Mouse (Mus musculus) kidney, adult 18-20 months (tissue): ENCODE measurements around the gene Cisd3.

Source experiments
- DNase-seq: peaks from one replicate; pipeline ENCODE4 v3.0.0; 2021

The Cisd3 gene

DNA sequence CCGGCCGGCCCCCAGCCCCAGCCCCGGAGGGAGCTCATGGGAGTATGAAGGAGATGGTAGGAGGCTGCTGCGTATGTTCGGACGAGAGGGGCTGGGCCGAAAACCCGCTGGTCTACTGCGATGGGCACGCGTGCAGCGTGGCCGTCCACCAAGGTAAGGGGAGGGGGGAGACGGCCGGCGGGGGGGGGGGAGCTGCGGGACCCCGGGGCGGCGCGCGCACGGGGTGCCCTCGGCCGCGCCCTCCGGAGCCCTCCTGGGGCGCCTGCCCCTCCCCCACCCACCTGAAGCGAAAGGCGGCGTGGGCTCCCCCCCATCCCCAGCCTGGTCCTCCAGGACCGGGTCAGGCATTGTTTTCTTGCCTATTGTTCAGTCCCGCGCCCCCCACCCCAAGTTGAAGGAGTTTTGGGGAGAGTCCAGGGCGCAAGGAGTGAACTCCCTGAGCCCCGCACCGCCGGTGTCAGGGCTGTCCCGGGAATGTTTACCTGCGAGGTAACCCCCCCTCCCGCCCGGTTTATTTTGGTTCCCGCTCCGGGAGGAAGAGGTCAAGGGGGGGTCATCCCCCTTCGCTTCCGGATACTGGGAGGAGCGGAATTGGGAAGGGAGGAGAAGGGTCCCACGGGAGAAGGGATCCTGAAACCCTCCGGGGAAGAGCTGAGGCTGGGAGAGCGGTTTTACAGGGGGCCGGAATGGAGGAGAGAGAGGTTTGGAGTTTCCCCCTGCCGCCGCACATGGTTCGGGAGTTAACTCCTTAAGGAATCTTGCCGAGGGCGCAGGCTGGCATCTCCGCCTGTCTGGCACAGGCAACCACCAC lies 21.9 kb upstream of the Cisd3 start:
- DNase-seq: peak; percentile 70

DNA sequence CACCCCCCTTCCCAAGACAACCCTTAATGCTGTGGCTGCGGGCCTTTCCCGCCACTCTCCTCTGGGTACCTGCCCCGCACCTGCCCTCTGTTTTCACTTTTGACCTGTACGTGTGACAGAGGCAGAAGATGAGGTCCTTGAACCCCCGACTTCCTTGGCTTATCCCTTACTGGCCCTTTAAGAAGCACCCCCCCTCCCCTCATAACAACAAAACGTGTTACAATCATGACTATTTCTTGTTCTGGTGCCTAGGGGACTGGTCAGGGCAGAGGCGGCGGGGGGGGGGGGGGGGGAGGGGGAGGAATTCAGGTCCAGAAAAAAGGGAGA lies 21.3 kb upstream of the Cisd3 start:
- no peak for DNase-seq

DNA sequence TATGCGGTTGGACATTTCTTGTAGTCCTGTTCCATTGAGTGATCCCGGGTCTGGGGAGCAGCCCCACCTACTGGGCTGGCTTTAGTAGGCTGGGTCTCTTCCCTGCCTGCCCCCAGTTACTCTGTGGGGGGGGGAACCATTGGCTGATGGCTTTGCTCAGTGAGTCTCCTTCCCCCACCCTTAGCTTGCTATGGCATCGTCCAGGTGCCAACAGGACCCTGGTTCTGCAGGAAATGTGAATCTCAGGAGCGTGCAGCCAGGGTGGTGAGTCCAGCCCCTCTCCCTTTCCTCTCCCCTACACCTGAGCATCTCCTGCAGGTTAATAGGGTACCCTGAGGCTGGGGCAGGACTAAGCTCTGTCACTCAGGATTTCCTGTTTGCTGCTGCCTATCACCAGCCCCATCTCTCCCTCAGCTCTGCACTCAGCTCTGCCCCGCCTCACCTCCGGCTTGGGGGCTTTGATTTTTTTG lies 20.8 kb upstream of the Cisd3 start:
- DNase-seq: peak; percentile 34

DNA sequence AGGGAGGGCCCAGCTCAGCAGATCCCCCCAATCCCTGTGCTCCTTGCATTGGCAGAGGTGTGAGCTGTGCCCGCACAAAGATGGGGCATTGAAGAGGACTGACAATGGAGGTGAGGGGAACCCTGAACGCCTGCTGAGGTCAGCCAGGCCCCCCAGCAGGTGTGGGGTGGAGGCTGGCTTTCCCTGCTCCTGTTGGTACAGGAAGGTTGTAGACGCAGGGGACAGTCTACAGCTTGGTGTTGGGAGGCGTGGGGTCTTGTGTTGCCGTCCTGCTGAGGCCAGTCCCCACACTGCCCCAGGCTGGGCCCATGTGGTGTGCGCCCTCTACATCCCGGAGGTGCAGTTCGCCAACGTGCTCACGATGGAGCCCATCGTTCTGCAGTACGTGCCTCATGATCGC lies 20.2 kb upstream of the Cisd3 start:
- no peak for DNase-seq

DNA sequence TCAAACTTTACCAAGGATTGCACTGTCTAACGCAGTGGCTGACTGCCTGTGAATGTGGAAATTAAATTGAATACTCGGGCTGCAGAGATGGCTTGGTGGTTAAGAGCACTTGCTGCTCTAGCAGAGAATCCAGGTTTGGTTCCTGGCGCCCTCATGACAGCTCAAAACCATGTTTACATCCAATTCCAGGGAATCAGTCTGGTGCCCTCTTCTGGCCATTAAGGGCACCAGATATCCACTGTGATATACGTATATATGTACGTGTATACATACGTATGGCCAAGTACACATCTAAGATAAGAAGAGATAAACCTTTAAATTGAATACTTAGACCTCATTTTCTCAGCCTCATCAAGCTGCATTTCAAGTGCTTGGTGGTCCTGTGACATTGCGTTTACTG lies 19.4 kb upstream of the Cisd3 start:
- DNase-seq: no peak

DNA sequence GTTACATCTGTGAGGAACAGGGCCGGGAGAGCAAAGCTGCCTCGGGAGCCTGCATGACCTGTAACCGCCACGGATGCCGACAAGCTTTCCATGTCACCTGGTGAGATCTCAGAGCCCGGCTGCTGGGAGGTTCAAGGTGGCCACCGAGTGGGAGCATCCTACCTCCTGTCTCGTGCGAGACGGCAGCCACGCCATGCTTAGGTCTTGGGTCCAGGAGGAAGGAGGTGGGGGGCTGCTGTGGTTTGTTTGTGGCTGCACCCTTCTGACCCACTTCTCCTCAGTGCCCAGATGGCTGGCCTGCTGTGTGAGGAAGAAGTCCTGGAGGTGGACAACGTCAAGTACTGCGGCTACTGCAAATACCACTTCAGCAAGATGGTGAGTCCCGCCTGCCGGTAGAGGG lies 18.8 kb upstream of the Cisd3 start:
- DNase-seq: no peak

GRCm38 (mm10) chr11:97668160-97668559 lies 17.5 kb upstream of the Cisd3 start:
- DNase-seq: no peak

- no peak for DNase-seq
Observed at GRCm38 (mm10) chr11:97669268-97669667, 16.4 kb upstream of the Cisd3 start.

DNA sequence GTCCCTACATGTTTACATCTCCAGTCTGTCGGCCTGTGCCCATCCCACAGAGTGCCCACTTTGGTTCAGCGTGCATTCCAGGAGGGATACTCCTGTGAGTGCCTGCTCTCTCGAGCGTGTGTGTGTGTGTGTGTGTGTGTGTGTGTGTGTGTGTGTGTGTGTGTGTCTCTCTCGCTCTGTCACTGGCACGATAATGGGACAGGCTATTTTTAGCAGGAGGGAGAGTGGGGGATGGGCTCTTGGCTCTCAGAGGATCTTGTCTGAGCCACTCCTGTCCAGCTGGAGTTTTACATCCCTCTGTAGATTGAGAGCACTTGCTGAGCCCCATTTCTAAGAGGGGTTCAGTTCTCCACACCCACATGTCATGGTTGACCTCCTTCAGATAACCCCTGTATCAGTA lies 15.8 kb upstream of the Cisd3 start:
- peak; percentile 37 for DNase-seq

DNA sequence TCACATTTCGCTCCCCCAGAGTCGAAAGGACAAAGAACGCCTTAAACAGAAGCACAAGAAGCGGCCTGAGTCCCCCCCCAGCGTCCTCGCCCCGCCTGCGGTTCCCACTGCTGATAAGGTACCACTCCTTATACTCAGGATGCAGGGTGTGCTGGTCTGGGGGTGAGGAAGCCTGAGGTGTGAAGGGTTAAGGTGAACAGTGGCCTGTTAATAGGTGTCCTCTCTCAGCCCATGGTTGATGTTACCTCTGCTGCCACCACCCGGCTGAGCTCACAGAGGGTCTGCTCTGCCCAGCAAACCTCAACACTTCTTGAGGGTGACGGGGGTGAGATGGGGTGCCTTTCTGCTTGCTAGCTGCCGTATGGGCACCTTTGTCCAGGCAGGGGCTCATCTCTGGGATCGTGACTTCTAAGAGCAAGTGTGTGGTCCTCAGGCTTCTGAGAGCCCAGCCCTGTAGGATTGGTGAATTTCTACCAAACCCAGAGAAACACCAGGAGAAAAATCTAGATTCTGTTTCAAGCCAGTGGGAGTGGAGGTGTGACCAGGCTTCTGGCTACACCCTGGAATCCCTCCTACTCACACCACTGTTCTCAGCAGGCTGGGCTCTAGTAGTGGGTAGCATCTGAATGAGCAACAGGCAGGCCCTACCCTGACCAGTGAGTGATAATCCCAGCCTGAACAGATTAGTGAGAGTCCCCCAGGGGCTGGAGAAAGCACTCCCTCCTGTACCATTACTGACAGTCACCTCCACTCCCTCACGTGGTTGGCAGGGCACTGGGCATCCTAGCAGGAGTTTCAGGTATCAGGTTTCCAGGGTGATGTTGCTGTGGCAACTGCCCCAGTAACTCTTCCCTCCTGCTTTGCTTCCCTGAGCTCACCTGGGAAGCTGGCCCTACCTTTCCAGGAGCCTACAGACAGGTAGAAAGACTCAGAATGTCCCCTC lies 15.1 kb upstream of the Cisd3 start:
- no peak for DNase-seq

- no peak for DNase-seq
Observed at GRCm38 (mm10) chr11:97671177-97671527, 14.5 kb upstream of the Cisd3 start.

GRCm38 (mm10) chr11:97673148-97673547 lies 12.5 kb upstream of the Cisd3 start:
- DNase-seq: no peak

- no peak for DNase-seq
Observed at GRCm38 (mm10) chr11:97676050-97676754, 9.4 kb upstream of the Cisd3 start.

DNA sequence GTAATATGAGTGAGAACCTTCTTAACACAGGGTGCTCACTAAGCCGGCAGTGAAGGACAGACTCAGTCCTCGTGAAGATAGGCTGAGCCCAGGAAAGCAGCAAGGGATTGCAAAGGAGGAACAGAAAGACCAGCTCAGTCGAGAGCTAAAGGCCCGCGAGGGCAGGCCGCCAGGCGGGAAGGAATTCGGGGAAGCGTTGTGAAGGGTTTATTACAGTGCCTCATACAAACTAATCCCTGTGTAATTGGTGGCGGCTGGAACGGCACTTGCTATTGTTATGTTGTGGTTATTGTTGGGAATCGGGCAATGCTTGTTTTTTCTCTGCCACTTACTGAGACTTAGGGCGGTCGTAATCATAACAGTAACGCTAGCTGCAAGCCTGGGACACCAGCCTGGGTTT lies 8.2 kb upstream of the Cisd3 start:
- no peak for DNase-seq

GRCm38 (mm10) chr11:97677842-97678241 lies 7.8 kb upstream of the Cisd3 start:
- no peak for DNase-seq

GRCm38 (mm10) chr11:97678301-97678700 lies 7.3 kb upstream of the Cisd3 start:
- no peak for DNase-seq

DNA sequence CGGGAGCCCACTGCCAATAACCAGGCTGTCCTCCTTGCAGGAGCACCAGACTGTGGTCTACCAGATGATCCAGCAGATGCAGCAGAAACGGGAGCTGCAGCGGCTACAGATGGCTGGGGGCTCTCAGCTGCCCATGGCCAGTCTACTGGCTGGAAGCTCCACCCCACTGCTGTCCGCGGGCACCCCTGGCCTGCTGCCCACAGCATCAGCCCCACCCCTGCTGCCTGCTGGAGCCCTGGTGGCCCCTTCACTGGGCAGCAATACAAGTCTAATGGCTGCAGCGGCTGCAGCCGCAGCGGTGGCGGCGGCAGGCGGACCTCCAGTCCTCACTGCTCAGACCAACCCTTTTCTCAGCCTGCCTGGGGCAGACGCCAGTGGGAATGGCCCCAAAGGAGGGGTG lies 5.2 kb upstream of the Cisd3 start:
- no peak for DNase-seq

DNA sequence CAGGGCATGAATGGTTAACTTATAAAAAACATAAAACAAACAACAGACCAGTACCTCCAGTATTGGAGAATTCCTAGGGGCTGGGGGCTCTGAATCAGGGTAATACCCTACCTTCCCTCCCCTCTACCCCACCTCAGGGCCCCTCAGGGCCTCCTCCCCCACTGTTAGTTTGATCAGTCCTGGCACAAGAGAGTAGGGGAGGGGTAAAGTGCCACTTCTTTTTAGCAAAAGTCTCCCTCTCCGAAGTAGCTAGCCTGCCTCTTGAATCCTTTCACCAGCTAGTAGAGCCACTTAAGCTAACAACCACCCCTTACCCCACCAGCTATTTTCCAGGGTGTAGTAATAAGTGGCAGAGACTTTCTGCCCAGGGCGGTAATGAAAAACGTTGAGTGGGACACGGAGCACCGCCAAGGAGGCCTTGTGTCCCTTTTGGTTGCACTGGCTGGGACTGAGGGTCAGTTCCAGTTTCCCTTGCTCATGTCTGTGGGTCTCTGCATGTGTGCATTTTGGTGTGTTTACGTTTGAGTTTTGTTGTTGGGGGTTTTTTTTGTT lies 3.0 kb upstream of the Cisd3 start:
- DNase-seq: no peak

- no peak for DNase-seq
Observed at GRCm38 (mm10) chr11:97684063-97684680, 1.5 kb upstream of the Cisd3 start.

DNA sequence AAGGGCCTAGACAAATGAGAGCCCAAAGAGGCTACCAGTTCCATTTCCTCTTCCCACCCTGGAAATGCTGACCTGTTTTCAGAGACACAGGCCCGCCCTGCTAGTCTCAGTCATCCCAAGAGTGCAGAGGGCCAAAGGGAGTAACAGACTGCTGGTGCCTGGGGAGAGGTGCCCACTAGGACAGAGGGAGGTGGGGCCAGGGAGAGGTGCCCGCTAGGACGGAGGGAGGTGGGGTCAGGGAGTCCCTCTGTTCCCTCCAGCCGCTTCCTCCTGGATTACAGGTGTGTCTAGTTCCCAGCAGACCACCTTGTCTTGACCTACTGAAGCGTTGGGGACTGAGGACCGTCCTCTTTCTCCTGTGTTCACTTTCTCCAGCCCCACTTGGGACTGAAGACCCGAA lies 860 bp upstream of the Cisd3 start:
- DNase-seq: no peak

DNA sequence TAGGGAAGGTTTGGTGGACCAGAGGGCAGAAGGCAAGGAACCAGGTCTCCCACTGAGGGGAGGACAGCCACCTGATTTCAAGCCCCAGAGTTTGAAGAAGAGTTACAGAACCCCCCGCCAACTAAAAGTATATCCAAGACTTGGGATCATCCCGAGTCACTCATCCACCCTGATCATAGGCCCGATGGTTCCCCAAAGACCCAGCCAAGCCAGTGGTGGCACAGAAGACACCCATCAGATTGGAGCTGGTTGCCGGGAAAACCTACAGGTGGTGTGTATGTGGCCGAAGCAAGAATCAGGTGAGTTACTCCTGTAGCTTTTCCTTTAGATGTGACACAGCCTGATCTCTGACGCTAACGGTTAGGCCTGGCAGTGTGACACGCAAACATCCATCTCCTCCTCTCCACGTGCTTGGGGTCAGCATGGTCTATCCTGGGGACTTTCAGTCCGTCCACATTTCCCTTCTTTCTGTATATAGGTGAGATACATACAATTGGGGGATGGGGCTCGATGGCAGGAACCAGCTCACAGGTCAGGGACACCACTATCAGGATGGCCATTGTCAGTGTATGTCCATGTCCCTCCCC lies 789 bp downstream of the Cisd3 start:
- peak; percentile 35 for DNase-seq

DNA sequence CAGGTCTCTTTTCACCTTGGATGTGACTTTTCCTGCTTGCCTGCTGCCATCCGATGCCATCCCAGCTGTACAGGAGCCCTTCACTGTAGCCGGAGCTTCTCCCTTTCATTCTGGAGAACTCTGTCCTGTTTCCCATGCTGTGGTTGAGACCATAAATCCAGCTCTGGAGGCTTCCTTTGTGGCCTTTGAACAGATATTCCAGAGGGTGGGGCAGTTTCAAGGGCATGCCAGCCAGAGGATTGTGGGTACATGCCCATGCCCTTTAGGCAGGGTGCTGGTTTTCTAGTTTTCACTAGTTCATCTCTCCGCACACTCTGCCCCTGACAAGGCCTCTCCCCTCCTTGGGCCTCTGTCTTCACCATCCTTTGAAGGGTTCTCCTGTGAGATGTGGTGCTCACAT lies 1.4 kb downstream of the Cisd3 start:
- peak; percentile 48 for DNase-seq
